Comparison of ENCODE assay signal across 20 mouse cellular contexts in the genomic region with DNA sequence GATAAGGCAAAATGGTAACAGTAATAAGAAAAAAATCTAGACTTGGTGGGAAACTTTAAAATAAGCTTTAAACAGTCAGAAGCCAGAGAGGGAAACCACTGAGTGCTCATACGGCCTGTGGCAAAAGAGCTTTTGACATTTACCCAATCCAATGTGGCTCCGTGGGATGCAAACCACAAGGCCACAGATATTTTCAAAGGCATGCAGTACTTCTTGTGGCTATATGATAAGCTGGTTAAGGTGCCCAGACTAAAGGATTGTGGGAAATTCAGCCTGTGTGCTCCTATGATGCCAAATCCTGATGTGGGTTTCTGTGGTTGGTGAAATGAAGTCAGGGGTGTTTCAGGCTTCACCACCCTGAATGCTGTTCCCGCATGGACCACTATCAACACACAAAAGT.
A peak's percentile ranks its signal among the peaks of the same experiment; 100 is the strongest.
DNase-seq lines count a peak whose midpoint lies in the region; ATAC-seq and TF ChIP-seq lines count a peak whose summit lies in the region.
"Had no signal": no experiment of that assay in that cellular context is flagged by ENCODE, and none has a peak within 500 bp of the region (broad histone marks: within the 10 kb centered on the region; RNA-seq: fewer than 3 reads in every experiment).

No protein-coding gene starts in this region.

- TF ChIP-seq POLR2A in embryonic fibroblast, embryonic 13.5 days (IDR thresholded peaks at IDR 0.05; ENCODE audit: low read depth, low read length): no peak

- 94% methylated on average over 3 of the region's 3 CpGs for WGBS in limb, embryonic 10.5 days

- no peaks in the 10 kb centered on the region for H3K9me3 ChIP-seq in limb, embryonic 10.5 days (replicated peaks)
- H3K9me3 ChIP-seq: embryonic facial prominence, embryonic 13.5 days; forebrain, embryonic 15.5 days had no signal

- ATAC-seq in granulocyte monocyte progenitor cell, adult 5-6 weeks (replicated peaks; ENCODE audit: poor library complexity, severe bottlenecking): no peak
- ATAC-seq: activated CD4-positive, CD25-positive, alpha-beta regulatory T cell, adult 4 months; forebrain, embryonic 13.5 days; forebrain, embryonic 15.5 days; forebrain, postnatal 0 days had no signal

- 0 out of 2 replicates have a peak overlapping the region, but pooled peaks have one; percentile 23 for H3K27ac ChIP-seq in embryonic fibroblast, embryonic 13.5 days (ENCODE audit: insufficient read depth, low read length)
- no peak overlapping the region for H3K27ac ChIP-seq in limb, embryonic 10.5 days
- H3K27ac ChIP-seq: forebrain, embryonic 13.5 days; forebrain, embryonic 15.5 days had no signal

- DNase-seq in 3134 (ENCODE audit: extremely low read depth, insufficient read length, low spot score) (peak; percentile 28), 3T3-L1 (ENCODE audit: low read depth, low spot score) (peak; percentile 71)
- no peak for DNase-seq in gastrocnemius, postnatal 25 days
- DNase-seq in limb, embryonic 10.5 days (ENCODE audit: low spot score): no peak
- DNase-seq: adrenal gland, adult 8-10 months; adrenal gland, postnatal 14 days; adrenal gland, postnatal 36 days; cerebellum, adult 11-12 months; cerebellum, adult 2 months; cerebellum, adult 9-10 months; cerebellum, postnatal 10 days; cerebellum, postnatal 25 days; forebrain, postnatal 0 days had no signal

- H3K4me1 ChIP-seq in embryonic fibroblast, embryonic 13.5 days (ENCODE audit: control insufficient read depth, insufficient read depth, low read length): peaks cover 9% of the 10 kb centered on the region; the same call in 1 of the 2 replicates
- peaks cover 16% of the 10 kb centered on the region for H3K4me1 ChIP-seq in limb, embryonic 10.5 days

- no peaks in the 10 kb centered on the region for H3K36me3 ChIP-seq in limb, embryonic 10.5 days
- H3K36me3 ChIP-seq: embryonic facial prominence, embryonic 13.5 days; forebrain, embryonic 15.5 days had no signal

- no peaks in the 10 kb centered on the region for H3K27me3 ChIP-seq in limb, embryonic 10.5 days (ENCODE audit: low read depth, poor library complexity, severe bottlenecking)
- H3K27me3 ChIP-seq: embryonic facial prominence, embryonic 13.5 days; forebrain, embryonic 13.5 days; forebrain, embryonic 15.5 days had no signal

- TF ChIP-seq CTCF in embryonic fibroblast, embryonic 13.5 days (IDR thresholded peaks at IDR 0.05; ENCODE audit: borderline replicate concordance, insufficient read depth, low read length): no peak

- no peak overlapping the region for H3K4me3 ChIP-seq in embryonic fibroblast, embryonic 13.5 days (ENCODE audit: insufficient read depth, low read length)
- no peak overlapping the region for H3K4me3 ChIP-seq in limb, embryonic 10.5 days
- H3K4me3 ChIP-seq: embryonic facial prominence, embryonic 13.5 days; erythroblast, embryonic 14.5 days; forebrain, embryonic 13.5 days; forebrain, embryonic 15.5 days had no signal

Comparison
In these comparisons a context has a peak if more than half of its experiments do, and no peak if none do; other contexts are left out.
1. DNase-seq: peak in 3134 (single experiment) and 3T3-L1 (single experiment); none in gastrocnemius, postnatal 25 days (single experiment) and limb, embryonic 10.5 days (single experiment).